Mouse (Mus musculus) adrenal gland, adult (tissue): ENCODE data around the gene Col6a1.
"Not testable (repeated sequence)": the region's sequence is repeated elsewhere in the genome, so short reads cannot be mapped to it uniquely, and the experiment has no call there.

Source experiments
- DNase-seq, 2 experiments: peaks; one replicate each; pipeline ENCODE4 v3.0.0; 2022 to 2023; ENCODE audit warnings: low spot score in 1 of 2; ENCODE audit not compliant: inconsistent age in 2 of 2

Col6a1 gene

DNA sequence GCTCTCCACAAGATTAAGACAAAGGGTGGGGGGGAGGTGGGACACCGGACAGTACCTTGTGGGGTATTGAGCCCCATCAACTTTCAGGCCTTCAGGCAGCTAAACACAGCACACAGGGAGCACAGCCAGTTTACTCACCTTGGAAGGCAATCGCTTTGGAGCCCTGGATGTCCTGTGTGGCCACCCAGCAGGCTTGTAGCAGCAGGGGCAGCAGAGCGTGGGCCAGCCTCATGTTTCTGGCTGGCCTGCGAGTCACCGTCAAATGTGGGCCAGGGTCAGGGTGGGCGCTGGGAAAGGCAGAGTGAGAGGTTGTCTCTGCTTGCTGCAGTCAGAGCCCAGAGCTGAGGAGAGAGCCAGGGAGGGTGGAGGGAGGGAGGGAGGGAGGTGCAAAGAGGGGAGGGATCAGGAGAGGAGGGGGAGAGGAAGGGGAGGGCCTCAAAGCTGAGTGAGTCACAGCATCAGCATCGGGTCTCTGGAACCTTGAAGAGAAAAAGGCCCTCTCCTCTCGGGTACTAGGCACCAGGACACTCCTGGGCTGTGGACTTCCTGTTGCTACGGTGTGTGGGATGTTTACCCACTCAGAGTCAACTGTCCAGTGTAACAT lies at the start of gene Col6a1:
Gene Col6a1 (minus strand): TSS at position 487 of the 604 bp plus-strand sequence.
- DNase-seq, result peak; percentile 70 to 82

DNA sequence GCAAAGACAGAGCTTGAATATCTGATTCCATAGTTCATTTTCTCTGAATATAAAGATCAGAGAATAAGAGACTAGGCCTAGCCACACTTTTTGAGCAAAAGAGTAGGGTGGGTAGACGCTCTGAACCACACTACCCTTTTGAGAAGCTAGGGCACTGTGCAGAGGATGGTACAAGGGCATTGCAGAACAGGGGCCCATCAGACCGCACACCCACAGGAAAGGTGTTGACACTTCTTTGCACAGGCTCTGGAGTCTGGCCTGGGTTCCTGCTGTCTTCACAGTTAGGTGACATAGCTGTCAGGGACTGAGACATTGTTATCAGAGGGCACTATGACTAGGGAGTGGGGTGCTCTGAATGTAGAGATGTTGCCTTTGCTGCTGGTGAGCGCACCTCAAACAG lies 45.7 kb upstream of the Col6a1 start:
- DNase-seq, result no peak

DNA sequence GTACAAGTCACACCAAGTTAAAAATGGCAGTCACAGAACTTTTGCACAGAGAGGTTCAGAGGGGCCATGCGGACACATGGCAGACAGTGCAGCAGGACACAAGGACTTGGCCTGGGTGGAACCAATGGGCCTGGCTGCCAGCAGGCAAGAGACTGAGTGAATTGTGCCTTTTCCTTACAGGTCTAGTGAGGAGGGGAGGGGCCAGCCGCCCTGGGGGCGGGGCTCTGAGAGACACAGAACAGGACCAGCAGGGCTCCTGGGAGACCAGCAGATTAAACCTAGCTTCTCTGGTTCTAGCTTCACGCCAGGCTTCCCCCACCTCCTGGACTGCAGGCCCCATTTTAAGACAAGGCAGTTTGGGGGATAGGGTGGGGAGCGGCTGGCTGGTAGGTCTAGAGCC lies 45.1 kb upstream of the Col6a1 start:
- DNase-seq, result no peak

DNA sequence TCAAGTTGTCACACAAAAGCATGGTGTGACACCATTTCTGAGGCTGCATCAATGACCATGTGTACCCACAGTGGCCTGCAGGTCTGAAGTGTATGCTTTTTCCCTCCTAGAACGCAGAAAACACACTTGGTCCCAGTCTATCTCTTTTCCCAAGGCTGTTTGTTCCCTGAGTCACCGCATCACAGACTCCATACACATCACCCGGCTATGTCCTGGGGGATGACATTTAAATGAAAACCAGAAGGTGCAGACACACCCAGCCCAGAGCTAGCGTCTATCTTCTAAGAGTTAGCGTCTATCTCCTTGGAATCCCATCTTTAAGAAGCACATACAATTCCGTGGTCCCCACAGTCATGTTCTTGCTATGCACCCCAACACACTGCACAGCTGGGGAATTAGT lies 43.6 kb upstream of the Col6a1 start:
- no peak for DNase-seq

DNA sequence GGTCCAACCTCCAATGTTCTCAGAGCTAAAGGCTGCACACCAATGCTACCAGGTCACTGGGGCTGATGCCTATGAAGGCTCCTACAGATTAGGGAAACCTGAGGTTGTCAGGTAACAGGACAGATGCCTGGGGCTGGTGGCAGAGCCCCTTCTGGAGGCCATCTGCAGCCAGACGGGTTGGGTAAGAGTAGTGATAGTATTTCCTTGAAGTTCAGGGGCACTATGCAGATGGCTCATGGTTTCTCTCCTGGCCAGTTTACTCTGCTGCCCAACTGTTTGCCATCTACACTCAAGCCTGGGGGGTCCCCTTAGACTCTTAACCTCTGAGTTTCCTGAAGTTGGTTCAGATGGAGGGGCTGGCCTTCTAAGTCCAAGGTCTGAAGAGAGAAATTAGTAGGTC lies 40.2 kb upstream of the Col6a1 start:
- no peak for DNase-seq

DNA sequence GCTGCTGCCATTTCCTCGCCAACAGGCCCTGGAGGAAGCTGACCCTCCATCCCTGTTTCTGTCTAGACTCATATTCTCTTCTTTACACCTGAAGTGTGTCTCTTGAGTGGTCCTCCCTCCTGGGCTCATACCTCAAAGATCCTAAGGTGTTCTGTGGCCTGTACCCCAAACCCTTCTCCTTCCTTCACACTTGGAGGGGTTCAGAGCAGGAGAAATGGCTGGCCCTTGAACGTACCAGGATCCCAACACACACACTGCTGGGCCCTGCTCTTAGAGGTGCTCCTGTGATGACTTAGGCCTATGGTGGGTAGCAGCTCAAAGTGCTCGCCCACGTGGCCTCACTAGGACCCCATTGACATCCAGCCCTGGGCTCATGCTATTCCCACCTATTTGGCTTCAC lies 39.0 kb upstream of the Col6a1 start:
- no peak for DNase-seq

DNA sequence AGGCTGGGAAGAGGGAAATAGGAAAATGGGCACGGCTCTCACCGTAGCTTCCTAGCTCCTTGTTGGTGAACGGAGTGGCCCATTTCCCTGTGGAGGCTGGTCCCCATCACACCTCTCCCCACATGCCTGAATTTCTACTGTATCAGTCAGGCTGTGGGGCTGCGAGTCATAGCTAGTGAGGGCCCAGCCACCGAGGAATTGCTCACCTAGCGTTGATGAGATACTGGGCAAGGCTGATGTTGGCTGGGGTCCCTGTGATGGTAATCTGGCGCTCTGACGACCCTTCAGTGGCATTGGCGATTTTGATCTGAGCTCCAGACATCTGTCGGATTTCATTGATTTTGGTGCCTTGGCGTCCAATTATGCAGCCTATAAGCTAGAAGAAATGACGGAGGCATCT lies 37.0 kb upstream of the Col6a1 start:
- DNase-seq, result no peak

DNA sequence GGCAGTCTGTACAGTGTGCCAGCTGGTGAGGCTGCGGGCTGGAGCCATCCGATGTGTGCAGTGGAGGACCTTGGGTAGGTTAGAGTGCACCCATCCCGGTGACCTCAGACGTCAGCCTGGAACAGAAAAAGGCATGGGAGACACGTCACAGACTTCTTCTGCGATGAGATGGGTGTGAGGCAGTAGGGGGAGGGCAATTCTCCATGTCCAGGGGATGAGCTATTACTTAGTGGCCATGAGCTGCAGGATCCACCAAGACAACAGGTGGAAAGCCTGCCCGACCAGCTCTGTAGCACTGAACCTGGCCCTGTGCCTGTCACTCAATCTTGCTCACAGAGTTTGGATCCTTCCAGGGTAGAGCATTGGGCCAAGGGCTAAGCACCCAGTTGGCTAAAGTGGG lies 36.4 kb upstream of the Col6a1 start:
- DNase-seq, result no peak

DNA sequence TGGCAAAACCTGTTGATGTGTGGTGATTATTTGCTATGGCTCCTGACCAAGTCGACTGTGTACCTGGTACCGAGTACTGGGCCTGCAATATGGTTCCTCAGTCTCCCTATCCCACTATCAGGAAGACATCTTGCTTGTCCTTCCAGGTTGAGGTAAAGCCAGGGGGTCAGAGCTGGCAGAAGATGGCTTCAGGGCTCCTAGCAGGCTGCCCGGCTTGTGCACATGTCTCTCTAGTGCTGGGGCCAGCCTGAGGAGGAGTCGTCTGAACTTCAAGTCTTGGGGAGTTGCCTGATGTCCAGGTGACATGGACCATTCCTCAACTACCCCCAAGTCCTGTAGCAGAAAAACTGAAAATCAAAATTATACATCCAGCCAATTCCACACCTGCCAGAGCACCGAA lies 33.9 kb upstream of the Col6a1 start:
- DNase-seq, result no peak

DNA sequence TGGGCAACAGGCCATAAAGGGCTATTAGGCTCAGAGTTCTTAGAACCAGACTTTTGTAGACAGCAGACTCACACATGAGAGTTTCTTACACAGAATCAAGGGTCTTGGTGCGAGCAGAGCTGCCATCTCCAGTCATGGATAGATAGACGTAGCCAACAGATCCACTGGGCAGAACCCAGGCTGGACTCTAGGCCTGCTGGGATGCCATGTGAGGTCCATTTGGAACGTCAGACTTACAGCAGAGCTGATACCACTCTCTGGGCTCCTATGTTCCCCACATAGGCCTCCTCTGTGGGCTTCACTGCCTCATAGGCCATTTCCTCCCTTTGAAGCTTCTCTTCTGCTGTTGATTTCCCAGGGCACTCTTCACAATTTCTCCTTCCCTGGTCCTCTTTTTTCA lies 27.7 kb upstream of the Col6a1 start:
- DNase-seq, result no peak

DNA sequence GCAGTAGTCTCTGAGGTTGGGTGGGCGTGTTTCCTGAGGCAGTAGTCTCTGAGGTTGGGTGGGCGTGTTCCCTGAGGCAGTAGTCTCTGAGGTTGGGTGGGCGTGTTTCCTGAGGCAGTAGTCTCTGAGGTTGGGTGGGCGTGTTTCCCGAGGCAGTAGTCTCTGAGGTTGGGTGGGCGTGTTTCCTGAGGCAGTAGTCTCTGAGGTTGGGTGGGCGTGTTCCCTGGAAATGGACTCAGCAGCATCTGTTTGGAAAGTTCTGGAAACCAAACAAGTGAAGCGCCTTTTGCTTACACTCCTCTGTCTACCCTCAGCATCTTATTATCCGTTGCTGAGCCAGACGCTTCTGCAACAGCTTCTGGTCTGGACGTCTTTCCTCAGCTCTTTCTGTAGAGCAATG lies 18.3 kb upstream of the Col6a1 start:
- not testable (repeated sequence) for DNase-seq

DNA sequence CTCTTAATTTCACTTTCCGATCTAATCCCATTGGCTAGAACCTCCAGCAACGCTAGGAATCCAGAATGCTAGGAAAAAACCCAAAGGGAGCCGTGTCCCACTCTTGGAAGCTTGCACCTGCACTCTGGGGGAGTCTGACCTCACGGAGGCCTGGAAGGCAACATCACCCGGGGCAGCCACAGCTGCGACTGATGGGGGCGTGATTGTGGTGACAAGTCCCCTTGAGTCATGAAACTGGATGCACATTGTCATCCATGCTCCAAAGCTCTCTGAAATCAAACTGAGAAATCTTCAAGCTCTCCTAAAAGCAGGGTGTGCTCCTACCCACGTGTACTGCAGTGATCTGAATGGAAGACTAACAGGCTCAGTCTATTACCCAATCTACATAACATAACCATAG lies 10.8 kb upstream of the Col6a1 start:
- DNase-seq, result no peak

DNA sequence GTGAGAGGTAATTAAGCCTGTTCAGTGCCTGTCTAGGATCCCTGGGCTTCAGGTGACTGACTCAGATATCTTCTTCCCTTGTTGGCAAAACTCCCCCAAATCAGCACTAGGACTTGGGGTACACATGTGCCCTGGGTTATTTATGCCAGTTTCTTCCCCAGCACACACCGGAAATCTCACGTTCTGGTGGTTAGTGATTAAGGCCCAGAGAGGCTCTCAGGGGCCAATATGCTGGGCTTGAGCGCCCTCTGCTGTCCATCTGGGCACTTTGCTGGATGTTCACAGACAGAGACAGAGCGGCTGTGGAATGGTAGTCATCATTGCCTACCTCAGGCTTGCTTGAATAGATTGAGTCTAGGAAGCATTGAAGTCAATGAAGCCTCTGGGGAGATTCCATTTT lies 9.0 kb upstream of the Col6a1 start:
- peak; percentile 79 to 91 for DNase-seq

DNA sequence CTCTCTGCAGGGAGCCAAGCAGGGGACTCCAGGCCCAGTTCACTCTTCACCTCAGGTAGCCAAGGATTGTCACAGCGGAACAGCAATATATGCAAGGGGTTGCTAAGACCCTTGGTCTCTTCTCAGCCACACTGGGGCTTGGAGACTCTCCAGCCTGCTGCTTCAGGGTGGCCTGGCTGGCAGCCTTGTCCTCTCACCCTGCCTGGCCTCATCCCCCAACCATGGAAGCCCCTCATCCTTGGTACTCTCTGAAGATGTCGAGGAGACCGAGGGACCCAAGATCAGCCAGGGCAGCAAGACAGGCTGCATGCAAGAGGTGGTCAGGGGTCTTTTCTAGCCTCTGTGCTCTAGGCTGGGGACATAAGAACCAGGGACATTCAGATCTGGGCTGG lies 7.7 kb upstream of the Col6a1 start:
- DNase-seq, result no peak

DNA sequence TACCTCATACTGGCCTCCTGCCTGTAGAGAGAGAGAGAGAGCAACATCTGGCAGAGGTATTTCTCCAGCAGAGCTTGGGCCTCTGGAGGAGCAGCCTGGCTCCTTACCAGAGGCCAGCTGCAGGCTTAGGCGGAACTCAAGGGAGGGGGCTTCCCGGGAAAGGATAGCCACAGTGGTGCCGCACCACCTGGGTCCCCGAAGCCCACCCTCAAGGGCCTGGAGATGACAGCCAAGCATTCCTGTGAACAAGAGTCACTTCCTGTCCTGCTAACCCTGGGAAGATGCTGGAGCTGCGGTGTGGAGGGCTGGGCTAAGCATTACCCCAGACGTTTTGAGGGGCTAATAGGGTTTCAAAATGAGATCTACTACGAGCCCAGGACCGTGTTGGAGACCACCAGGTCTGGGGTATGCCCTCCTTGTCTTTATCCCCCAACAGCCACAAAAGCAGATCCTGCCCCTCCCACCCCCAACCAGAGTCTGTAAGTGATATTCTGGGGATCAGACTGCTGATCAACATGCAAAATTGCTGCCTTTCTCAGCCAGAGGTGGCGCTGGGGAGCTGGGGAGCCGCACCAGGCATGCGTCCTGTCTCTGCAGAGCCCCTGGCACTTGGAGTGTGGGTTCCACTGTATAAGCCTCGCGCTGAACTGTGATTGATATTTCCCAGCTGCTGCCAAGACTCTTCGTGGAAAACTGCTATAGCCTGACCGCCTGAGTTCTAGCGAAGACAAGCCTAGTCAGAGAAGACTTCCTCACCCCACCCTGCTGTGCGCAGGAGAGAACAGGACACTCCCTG lies 7.1 kb upstream of the Col6a1 start:
- DNase-seq, result peak; percentile 71 to 81

DNA sequence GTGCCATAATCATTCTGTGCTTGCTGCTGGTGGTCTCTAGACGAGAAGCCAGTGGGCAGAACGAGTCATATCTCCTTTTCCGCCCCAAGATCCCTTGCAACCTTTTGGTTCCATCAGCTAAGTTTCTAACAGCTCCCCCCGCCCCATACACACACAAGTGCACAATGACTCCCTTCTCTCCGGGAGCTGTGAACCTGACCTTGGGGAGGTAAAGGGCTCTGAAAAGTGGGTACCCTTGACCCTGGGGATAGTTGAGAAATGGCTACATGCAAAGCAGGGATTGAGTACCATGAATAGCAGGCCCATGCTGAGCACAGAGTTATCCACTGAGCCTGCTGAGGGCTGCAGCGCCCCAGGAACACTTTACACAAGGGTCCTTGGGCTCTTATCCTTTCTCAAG lies 6.4 kb upstream of the Col6a1 start:
- no peak for DNase-seq

DNA sequence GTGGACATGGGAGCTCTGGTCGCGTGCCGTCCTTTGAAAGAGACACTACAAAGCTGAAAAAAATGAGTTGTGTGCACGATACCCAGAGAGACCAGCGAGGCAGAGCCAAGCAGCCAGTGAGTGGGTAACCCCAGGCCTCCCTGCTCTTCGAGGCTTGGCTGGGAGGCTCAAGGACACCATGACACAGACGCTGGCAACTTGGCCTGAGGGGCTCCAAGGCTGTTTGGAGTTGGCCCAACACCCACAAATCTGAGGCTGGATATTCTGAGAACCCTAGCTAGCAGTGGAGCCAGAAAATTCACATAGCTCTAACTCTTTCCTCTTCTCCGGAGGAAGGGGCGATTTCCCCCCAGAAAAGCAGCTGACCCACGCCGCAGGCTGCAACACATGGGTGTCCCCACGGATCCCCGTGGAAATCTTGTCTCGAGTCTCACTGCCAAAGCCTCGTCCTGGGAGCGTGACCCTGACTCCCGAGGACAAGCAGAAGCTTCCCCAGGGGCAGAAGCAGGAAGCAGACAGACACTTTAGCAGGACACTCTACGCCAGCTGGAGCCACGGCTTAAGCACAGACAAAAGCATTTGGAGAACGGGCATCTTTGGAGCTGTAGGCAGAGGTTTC lies 5.8 kb upstream of the Col6a1 start:
- peak; percentile 85 to 93 for DNase-seq

DNA sequence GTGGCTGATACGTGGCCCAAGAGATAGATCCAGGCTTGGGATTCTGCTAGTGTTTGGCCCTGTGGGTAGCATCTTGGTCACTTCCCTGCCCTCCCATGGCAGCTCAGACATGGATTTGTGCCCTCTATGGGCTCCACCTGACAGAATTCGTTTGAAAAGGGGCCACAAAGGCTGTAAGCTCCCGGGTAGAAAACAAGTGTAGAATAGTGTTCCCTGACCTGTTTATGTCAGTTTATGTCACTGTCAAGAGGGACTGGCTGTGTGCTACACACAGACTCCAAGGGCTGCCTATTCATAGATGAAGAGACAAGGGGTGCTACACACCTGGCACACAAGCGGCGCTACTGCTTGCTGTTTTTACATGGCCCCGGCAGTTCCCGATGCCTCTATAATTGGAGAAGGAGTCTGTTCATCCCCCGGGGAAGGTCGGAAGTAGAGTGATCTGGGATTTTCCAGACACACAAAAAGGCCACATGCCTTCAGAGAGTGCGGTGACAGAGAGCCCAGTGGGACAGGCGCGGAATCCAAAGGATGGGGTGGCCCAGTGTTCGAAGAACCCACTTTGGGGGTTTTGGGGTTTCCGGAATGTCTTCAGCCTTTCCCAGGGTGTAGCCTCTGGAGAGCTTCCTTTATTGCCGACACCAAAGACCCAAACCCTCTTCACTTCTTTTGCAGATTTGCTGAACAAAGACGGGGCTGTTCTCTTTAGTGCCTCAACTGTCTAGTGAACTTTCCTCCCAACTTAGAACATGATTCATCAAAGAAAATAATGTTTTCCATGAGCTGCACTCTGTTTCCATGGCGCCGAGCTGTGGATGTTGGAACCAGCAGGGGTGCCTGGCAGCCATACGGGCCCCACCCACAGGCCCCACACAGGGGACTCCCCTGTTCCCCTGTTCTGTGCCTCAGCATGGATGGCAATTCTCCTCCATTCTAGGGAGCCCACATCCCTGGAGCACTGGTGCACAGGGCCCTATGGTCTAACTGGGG lies 4.0 kb upstream of the Col6a1 start:
- DNase-seq, result peak in 1 of 2 experiments; percentile 39

DNA sequence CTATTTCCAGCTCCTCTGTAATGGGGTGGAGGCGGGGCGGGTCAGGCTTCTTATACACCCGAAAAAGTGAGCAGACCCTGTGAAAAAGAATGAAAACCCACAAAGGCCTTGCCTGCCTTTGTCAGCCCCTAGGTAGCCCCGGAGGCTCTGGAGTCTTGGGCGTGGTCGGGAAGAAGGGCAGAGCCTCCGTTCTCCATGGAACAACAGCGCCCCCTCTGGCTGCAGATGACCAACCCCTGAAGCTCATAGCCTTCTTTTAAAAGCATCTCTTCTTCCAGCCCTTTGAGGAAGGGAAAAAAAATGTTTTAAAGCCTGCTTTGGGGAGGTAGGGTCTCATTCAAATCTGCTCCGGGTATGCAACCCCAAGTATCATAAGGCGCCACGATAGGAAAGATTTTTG lies 2.4 kb upstream of the Col6a1 start:
- DNase-seq, result peak; percentile 69 to 82

DNA sequence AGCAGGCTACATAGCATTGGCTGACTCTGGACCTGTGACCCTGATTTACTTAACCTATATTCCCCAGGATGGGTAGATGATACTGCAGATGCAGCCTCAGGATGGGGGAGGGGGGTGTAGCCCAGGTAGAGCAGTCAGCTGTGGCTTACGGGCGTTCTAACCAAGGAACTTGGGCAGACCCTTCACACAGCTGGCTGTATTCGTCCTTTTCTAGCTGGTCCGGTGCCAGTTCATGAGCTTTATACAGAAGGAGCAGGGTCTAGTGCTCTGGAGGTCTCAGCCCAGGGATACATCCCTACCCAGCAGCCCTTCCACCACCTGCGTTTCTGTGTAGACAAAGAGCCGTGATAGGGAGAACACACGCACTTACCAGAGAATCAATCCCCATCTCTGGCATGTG lies 1.3 kb upstream of the Col6a1 start:
- peak in 1 of 2 experiments; percentile 19 for DNase-seq

DNA sequence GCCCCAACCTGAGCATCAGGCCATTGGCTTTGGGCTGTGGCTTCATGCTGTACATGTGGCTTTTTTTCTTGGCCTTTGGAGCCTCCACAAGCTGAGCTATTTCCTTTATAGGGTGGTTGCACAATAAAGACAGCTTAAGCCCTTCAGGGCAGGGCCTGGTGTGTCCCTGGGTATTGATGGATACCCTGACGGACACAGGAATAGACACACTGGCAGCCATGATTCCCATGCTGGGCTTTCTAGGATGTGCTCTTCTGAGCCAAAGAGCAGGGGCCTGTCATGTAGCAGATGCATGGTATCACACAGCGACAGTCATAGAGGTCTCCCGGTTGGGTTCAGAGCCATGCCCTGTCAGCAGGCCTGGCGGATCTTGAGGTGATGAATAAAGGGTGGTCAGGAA lies 898 bp upstream of the Col6a1 start:
- peak in 1 of 2 experiments; percentile 18 for DNase-seq
